Mouse (Mus musculus): ENCODE measurements around the gene Marveld2. TPM values are rescaled to one million over a fixed set of nuclear protein-coding genes. Genes with fewer than 3 reads are reported as not detected.
A peak's percentile ranks its signal among the peaks of the same experiment; 100 is the strongest.

Marveld2 gene
- polyA plus RNA-seq, 1 experiment from 2014 or later = 0.14 TPM

DNA sequence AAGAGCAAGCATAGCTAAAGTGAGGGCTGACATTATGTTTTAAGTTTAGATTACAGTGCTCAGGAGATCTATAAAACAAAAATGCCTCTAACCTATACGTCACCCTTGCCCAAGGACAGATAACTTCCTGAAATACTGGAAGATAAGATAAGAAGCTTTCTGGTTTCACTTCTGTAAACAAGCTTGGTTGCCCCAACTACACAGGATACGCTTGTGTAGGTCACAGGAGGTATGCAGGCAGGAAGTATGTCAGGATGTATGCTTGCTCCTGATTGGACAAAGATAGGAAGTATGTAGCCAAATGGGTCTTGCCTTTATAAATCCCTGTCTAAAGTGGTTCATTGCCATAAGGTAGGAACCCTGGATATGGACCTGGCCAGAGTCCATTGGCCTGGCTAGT lies 40.8 kb downstream of the Marveld2 start:
- POLR2A ChIA-PET = no interaction called here
- no peak for ATAC-seq

DNA sequence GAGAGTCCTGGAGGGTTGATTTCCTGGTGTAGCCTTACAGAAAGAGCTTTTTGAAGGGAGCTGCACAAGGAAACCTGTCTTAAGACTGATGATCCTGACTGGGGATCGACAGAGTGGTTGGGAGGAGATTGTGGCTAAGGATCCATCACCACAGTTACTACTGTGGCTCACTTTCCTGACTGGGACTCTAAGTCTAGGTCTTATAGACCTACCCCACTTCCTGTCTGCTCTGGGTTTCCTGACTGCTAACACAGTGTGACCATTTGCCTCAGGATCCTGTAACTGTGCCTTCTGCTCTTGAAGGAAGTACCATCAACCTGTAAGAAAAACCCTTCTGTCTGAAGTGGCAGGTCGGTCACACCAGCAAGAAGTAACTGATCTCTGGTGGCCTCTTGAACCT lies 46.1 kb downstream of the Marveld2 start:
- in situ Hi-C loops (cut with MboI; ENCODE audit: low pct_unique_long_range_greater_than_20kb) = no loop called here
- DNase-seq (ENCODE audit: low read depth, low spot score) (no peak), ATAC-seq (no peak)
- CTCF ChIA-PET = no interaction called here
- H3K27me3 ChIP-seq = peaks cover 7% of the 10 kb centered on the region
- POLR2A ChIA-PET = no interaction called here
- TF ChIP-seq CTCF (IDR thresholded peaks at IDR 0.05) = no peak

More for the DNA sequence above, 40.8 kb downstream of the Marveld2 start:
- in situ Hi-C loops (cut with MboI; ENCODE audit: low pct_unique_long_range_greater_than_20kb) = no loop called here
- CTCF ChIA-PET = interaction anchor here (0.6 kb wide), 1 partner anchor 29 kb away, joined by 3 read pairs; no protein-coding TSS in a partner anchor
- TF ChIP-seq CTCF (IDR thresholded peaks at IDR 0.05) = no peak
- DNase-seq (ENCODE audit: low read depth, low spot score) = no peak
- no peaks in the 10 kb centered on the region for H3K27me3 ChIP-seq

DNA sequence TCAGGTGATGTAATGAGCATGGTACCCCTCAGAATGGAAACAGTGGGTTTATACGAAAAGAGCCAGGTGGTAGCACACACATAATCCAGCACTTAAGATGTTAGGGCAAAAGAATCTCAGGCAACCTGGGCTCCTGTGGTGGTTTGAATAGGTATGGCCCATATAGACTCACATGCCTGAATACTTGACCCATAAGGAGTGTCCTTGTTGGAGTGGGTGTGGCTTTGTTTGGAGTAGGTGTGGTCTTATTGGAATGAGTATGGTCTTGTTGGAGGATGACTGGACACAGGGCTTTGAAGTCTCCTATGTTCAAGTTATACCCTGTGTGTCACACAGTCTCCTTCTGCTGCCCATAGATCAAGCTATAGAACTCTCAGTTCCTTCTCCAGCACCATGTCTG lies 48.4 kb downstream of the Marveld2 start:
- CTCF ChIA-PET = no interaction called here
- no peak for TF ChIP-seq CTCF (IDR thresholded peaks at IDR 0.05)
- ATAC-seq (no peak), DNase-seq (ENCODE audit: low read depth, low spot score) (no peak)
- peaks cover 9% of the 10 kb centered on the region for H3K27me3 ChIP-seq
- POLR2A ChIA-PET = no interaction called here
- in situ Hi-C loops (cut with MboI; ENCODE audit: low pct_unique_long_range_greater_than_20kb) = no loop called here

DNA sequence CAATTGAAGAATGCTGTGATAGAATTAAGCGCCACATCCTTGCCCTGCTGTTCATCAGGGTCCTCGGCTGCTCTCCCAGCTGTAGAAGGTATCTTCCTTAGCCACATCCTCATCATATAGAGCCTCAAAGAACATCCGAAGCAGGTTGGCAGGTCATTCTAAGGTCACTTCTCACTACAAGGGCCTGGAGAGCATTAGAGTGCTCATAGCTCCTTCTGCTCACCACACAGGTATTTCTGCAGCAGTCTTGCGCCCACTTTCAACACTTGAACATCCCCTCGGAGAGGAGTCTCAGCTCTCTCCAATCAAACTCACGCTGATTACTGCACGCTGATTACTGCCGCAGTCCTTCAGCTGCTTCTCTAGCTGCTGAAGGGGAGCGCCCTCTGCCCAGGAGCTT lies 57.3 kb downstream of the Marveld2 start:
- in situ Hi-C loops (cut with MboI; ENCODE audit: low pct_unique_long_range_greater_than_20kb) = loop anchor here (10.0 kb wide), 1 partner anchor 65 kb away; the partner anchor contains the start of gene Gtf2h2
- POLR2A ChIA-PET = no interaction called here
- no peak for TF ChIP-seq CTCF (IDR thresholded peaks at IDR 0.05)
- ATAC-seq (no peak), DNase-seq (ENCODE audit: low read depth, low spot score) (no peak)
- CTCF ChIA-PET = no interaction called here
- peaks cover 7% of the 10 kb centered on the region for H3K27me3 ChIP-seq

DNA sequence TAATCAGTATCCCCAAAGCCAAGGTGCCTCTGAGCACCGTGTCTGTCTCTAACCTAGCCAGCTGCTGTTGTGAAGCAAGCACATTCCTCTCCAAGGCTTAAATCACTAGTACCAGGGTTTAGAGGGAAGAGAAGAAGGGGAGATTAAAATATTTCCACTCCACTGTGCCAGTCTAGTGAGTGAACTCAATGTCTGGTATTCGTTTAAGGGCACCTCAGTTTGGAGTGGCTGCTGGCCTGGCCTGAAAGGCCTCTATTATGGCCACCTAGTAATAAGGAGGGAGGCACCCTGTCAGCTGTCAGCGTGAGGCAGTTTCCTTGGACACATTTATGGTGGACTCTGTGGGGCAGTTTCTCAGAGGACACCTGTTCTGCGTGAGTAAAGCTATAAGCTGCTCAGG lies 59.8 kb downstream of the Marveld2 start:
- no peak for ATAC-seq
- in situ Hi-C loops (cut with MboI; ENCODE audit: low pct_unique_long_range_greater_than_20kb) = loop anchor here (10.0 kb wide), 1 partner anchor 62 kb away; the partner anchor contains the start of gene Gtf2h2
- no peak for TF ChIP-seq CTCF (IDR thresholded peaks at IDR 0.05)
- H3K27me3 ChIP-seq = peaks cover 14% of the 10 kb centered on the region
- DNase-seq (ENCODE audit: low read depth, low spot score) = no peak
- ChIA-PET POLR2A (interaction anchor here (0.5 kb wide), 1 partner anchor 21 kb away, joined by 6 read pairs; no protein-coding TSS in a partner anchor), CTCF (interaction anchor here (2.4 to 2.6 kb wide), 2 partner anchors 9 to 64 kb away, joined by 5 to 7 read pairs; partner anchors contain the start of gene Gtf2h2)

DNA sequence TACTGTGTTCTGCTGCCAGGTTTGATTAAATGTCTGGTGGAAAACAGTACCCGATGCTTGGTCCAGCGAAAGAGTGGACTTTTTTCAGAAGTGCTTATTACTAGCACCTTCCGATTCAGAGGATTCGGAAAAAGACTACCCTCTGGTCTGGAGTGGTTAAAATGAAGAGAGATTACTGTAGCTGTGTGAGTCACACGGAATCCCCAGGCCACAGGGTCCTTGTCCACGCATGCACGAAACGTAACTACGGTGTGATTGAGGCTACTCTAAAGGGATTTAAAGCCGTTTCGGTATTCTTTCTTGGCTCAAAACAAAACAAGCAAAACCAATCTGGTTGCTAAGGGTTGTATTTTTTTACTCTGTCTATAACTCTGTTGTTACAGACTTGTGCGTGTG lies 63.7 kb downstream of the Marveld2 start:
- in situ Hi-C loops (cut with MboI; ENCODE audit: low pct_unique_long_range_greater_than_20kb) = loop anchor here (10.0 kb wide), 1 partner anchor 58 kb away; the partner anchor contains the start of gene Gtf2h2
- H3K27me3 ChIP-seq = peaks cover 27% of the 10 kb centered on the region
- ATAC-seq (no peak), DNase-seq (ENCODE audit: low read depth, low spot score) (no peak)
- CTCF ChIA-PET = no interaction called here
- no peak for TF ChIP-seq CTCF (IDR thresholded peaks at IDR 0.05)
- POLR2A ChIA-PET = interaction anchor here (0.7 kb wide), 1 partner anchor 42 kb away, joined by 3 read pairs; no protein-coding TSS in a partner anchor

DNA sequence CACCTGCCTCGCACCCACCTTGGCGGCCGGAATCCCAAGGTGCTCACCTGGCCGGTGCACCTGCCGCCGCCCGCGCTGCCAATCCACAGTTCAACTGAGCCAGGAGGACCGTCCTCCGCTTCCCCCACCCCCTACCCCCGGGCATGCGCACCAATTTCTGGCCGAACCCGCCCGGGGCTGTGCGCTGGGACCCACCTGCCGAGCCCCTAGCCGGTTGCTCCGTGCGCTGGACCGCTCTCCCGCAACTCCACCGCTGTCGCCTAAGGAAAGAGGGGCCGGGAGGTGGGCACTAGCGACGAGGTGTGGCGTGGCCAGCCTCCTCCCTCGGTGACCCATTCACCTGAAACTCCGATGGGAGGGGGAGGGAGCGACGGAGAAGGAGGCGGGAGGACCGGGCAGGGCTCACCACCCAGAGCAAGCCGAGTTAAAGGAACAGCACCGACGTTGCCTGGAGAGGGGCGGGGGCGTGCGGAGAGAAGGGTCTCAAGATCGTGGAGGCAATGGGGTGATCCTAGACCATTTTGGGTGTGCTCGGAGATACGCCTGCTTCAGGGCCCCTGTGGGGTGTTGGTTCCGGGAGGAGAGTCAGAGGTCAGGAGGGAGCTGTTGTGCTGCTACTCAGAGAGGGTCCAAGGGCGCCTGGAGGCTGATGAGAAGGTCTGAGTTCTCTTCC lies 64.3 kb downstream of the Marveld2 start, which contains the start of gene Ocln:
Gene Ocln (minus strand): TSS at position 350 of the 673 bp plus-strand sequence.
- TF ChIP-seq CTCF (IDR thresholded peaks at IDR 0.05) = no peak
- ChIA-PET POLR2A (interaction anchor here (0.7 to 1.0 kb wide), 2 partner anchors 42 to 61 kb away, joined by 3 read pairs; partner anchors contain the start of gene Gtf2h2), CTCF (no interaction called here)
- DNase-seq (ENCODE audit: low read depth, low spot score) (no peak), ATAC-seq (peak; percentile 71)
- H3K27me3 ChIP-seq = peaks cover 27% of the 10 kb centered on the region
- in situ Hi-C loops (cut with MboI; ENCODE audit: low pct_unique_long_range_greater_than_20kb) = loop anchor here (10.0 kb wide), 1 partner anchor 58 kb away; the partner anchor contains the start of gene Gtf2h2

DNA sequence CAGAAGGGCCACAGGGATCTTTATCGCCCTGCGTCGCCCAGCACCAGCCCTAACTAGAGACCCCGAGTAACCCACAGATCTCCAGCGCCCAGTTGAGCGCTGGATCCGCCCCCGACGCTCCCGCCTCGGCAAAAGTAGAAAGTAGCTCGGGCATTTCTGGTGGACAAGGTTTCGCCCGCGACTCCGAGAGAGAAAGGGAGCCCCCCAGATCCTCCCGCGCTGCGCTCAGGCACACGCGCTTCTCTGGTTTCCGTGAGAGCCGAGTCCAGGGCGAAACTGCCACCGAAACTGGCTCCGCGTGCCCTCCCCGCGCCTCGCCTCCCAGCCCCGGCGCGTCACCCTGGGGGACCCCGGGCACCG lies 64.8 kb downstream of the Marveld2 start:
- ChIA-PET CTCF (no interaction called here), POLR2A (interaction anchor here (0.6 to 1.0 kb wide), 2 partner anchors 20 to 60 kb away, joined by 3 read pairs; partner anchors contain the start of gene Gtf2h2)
- in situ Hi-C loops (cut with MboI; ENCODE audit: low pct_unique_long_range_greater_than_20kb) = loop anchor here (10.0 kb wide), 1 partner anchor 57 kb away; the partner anchor contains the start of gene Gtf2h2
- no peak for DNase-seq (ENCODE audit: low read depth, low spot score)
- ATAC-seq = peak; percentile 56
- no peak for TF ChIP-seq CTCF (IDR thresholded peaks at IDR 0.05)
- peaks cover 27% of the 10 kb centered on the region for H3K27me3 ChIP-seq

DNA sequence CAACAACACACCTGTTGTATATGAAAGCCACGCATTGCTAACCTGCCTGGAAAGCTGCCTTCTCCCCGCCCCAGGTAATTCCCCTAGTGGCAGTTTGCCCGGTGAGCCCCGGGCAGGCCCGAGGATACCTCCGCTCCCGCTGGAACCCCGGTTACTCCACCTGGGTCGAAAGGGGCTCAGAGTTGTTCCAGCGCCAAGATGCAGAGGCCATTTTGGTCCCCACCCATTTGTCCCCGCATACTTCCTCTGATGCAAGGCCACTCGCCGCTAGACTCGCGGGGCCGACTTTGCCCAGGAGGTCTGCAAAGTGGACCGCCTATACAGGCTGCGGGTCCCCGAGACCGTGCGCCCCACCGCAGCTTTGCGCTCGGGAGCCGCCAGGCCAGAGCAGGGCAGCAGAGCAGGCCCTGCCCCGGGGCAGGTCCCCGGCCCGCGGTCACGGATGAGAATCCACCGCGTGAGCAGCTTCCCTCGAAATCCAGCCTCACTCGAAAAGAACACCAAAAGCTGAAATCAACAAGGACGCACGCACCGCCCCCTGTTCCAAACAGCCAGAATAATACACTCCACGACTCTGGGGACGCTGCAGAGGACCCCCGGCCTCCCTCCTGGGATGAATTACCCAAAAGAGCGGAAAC lies 65.3 kb downstream of the Marveld2 start:
- in situ Hi-C loops (cut with MboI; ENCODE audit: low pct_unique_long_range_greater_than_20kb) = loop anchor here (10.0 kb wide), 1 partner anchor 57 kb away; the partner anchor contains the start of gene Gtf2h2
- no peak for DNase-seq (ENCODE audit: low read depth, low spot score)
- POLR2A ChIA-PET = interaction anchor here (0.6 to 1.0 kb wide), 2 partner anchors 19 to 59 kb away, joined by 3 read pairs; partner anchors contain the start of gene Gtf2h2
- H3K27me3 ChIP-seq = peaks cover 27% of the 10 kb centered on the region
- CTCF ChIA-PET = no interaction called here
- ATAC-seq = peak; percentile 7
- no peak for TF ChIP-seq CTCF (IDR thresholded peaks at IDR 0.05)

DNA sequence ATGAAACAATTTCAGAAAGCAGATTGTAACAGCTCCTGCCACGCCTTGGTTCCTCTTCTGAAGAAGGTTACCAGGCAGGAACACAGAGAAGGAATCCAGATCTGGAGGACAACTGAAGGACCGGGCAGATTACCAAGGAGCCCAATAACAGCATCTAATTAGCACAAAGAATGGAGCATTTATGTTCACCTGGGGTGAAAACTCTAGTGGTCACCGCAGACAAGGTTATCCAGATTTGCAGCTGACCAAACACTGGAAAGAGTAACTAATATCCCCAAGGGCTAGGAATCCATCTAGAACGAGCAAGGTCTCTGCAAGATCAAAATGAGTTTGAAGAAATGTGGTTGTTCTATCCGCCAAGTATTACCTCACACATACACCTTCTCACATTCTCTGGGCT lies 69.5 kb downstream of the Marveld2 start:
- in situ Hi-C loops (cut with MboI; ENCODE audit: low pct_unique_long_range_greater_than_20kb) = no loop called here
- no peak for TF ChIP-seq CTCF (IDR thresholded peaks at IDR 0.05)
- ATAC-seq (no peak), DNase-seq (ENCODE audit: low read depth, low spot score) (no peak)
- ChIA-PET CTCF (interaction anchor here (0.7 kb wide), 1 partner anchor 29 kb away, joined by 3 read pairs; no protein-coding TSS in a partner anchor), POLR2A (no interaction called here)
- peaks cover 13% of the 10 kb centered on the region for H3K27me3 ChIP-seq

Other genes with a start within 250 kb of the Marveld2 start
- 0.04 TPM for gene Naip1, start 164.1 kb downstream of the Marveld2 start, polyA plus RNA-seq (2021)
- gene Gtf2h2, start 124.4 kb downstream of the Marveld2 start, polyA plus RNA-seq (2021) = 38.9 TPM
- 12.1 TPM for gene Ocln, start 64.3 kb downstream of the Marveld2 start, polyA plus RNA-seq (2021)
- 137 TPM for gene Ak6, start 34.0 kb upstream of the Marveld2 start, polyA plus RNA-seq (2021)
- gene Rad17, start 34.1 kb upstream of the Marveld2 start, polyA plus RNA-seq (2021) = 24.3 TPM
- 11.1 TPM for gene Taf9, start 34.6 kb upstream of the Marveld2 start, polyA plus RNA-seq (2021)
- gene Ccdc125, start 52.7 kb upstream of the Marveld2 start, polyA plus RNA-seq (2021) = 5.6 TPM
- 56.5 TPM for gene Cdk7, start 114.0 kb upstream of the Marveld2 start, polyA plus RNA-seq (2021)
- 136 TPM for gene Mrps36, start 127.7 kb upstream of the Marveld2 start, polyA plus RNA-seq (2021)
- 14.3 TPM for gene Cenph, start 158.9 kb upstream of the Marveld2 start, polyA plus RNA-seq (2021)
- gene Ccnb1, start 169.6 kb upstream of the Marveld2 start, polyA plus RNA-seq (2021) = 67.5 TPM
- 65.4 TPM for gene Slc30a5, start 216.5 kb upstream of the Marveld2 start, polyA plus RNA-seq (2021)

All from Patski (cell line).